Mouse (Mus musculus) myocyte (in vitro differentiated cells): ENCODE results near the gene Ndufs7.

ENCODE experiments used
- CEBPB ChIP-seq: IDR thresholded peaks from 2 replicates; pipeline ENCODE4 v1.6.1; 2011; ENCODE audit warnings: mild to moderate bottlenecking, moderate library complexity; ENCODE audit not compliant: poor library complexity, insufficient read depth, severe bottlenecking
- E2F4 ChIP-seq: IDR thresholded peaks from one replicate; pipeline ENCODE4 v1.6.1; 2011; ENCODE audit warnings: mild to moderate bottlenecking, control low read depth, moderate library complexity; ENCODE audit not compliant: insufficient read depth
- MAX ChIP-seq: IDR thresholded peaks from one replicate; pipeline ENCODE4 v1.6.1; 2011; ENCODE audit warnings: low read depth, mild to moderate bottlenecking, control low read depth
- MYOD1 ChIP-seq, 3 experiments: IDR thresholded peaks; one replicate each; pipeline ENCODE4 v1.6.1; 2011; ENCODE audit warnings: control low read depth in 2 of 3, low read depth in 2 of 3, mild to moderate bottlenecking in 2 of 3, moderate library complexity in 1 of 3; ENCODE audit not compliant: insufficient read length in 2 of 3, control insufficient read depth in 1 of 3
- MYOG ChIP-seq, 3 experiments: IDR thresholded peaks; one replicate each; pipeline ENCODE4 v1.6.1; 2011; ENCODE audit warnings: control low read depth in 2 of 3, low read depth in 2 of 3, mild to moderate bottlenecking in 2 of 3; ENCODE audit not compliant: insufficient read length in 2 of 3, control insufficient read depth in 1 of 3, insufficient read depth in 1 of 3
- POLR2A ChIP-seq: IDR thresholded peaks from one replicate; pipeline ENCODE4 v1.6.1; 2011; ENCODE audit warnings: low read depth, mild to moderate bottlenecking, control low read depth, moderate library complexity; ENCODE audit not compliant: insufficient read length
- POLR2AphosphoS2 ChIP-seq: IDR thresholded peaks from one replicate; pipeline ENCODE4 v1.6.1; 2011; ENCODE audit warnings: low read depth, control low read depth; ENCODE audit not compliant: insufficient read length
- REST ChIP-seq: IDR thresholded peaks from one replicate; pipeline ENCODE4 v1.6.1; 2011; ENCODE audit warnings: mild to moderate bottlenecking, control low read depth, moderate library complexity; ENCODE audit not compliant: insufficient read depth, insufficient read length
- SRF ChIP-seq: IDR thresholded peaks from one replicate; pipeline ENCODE4 v1.6.1; 2011; ENCODE audit warnings: low read depth; ENCODE audit not compliant: control insufficient read depth, insufficient read length
- TCF12 ChIP-seq: IDR thresholded peaks from one replicate; pipeline ENCODE4 v1.6.1; 2011; ENCODE audit warnings: mild to moderate bottlenecking, control low read depth; ENCODE audit not compliant: poor library complexity, insufficient read depth, severe bottlenecking
- TCF3 ChIP-seq: IDR thresholded peaks from one replicate; pipeline ENCODE4 v1.6.1; 2011; ENCODE audit warnings: low read depth, control low read depth; ENCODE audit not compliant: insufficient read length
- USF1 ChIP-seq: IDR thresholded peaks from one replicate; pipeline ENCODE4 v1.6.1; 2011; ENCODE audit warnings: low read depth, mild to moderate bottlenecking, control low read depth, moderate library complexity

DNA sequence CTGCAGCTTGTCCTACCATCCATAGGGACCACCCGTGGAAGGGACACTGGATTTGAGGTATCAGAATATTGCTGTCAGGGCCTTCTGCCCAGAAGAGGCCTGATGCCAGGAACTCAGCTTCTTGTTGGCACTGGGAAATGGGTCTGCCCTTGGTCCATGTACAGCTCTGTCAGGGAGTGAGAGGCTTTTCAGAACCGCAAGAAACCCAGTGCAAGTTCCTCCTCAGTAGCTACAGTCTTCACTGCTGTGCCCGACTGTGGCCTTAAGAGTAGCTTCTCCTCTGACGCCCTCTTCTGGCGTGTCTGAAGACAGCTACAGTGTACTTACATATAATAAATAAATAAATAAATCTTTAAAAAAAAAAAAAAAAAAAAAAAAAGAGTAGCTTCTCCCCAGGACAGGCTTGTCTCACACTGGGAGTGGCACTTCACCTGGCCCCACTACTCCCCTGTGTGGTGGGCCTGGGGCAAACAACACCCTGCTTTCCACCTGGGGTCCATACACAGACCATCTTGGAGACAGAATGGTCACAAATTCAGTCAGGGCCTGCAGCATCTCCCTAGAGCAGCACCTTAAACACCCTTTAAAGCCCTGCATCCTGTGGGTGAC, 4.0 kb upstream of the Ndufs7 start:
- TF ChIP-seq POLR2A (no peak), TCF12 (no peak), E2F4 (no peak), CEBPB (no peak), MAX (no peak), TCF3 (no peak), USF1 (no peak), POLR2AphosphoS2 (no peak), MYOG (IDR thresholded peaks at IDR 0.05; ENCODE audit: control insufficient read depth in 1 of 3, insufficient read depth in 1 of 3, insufficient read length in 2 of 3, low read depth in 2 of 3) (no peak), SRF (no peak), MYOD1 (IDR thresholded peaks at IDR 0.05; ENCODE audit: control insufficient read depth in 1 of 3, insufficient read length in 2 of 3, low read depth in 2 of 3) (no peak), REST (no peak)
